Mouse (Mus musculus) neutrophil, adult 5-6 weeks (primary cell): ENCODE measurements around the gene Gm42420. TPM values are rescaled to one million over a fixed set of nuclear protein-coding genes. Genes with fewer than 3 reads are reported as not detected.

Source experiments
- total RNA-seq: library from RNA; stranded (forward); fragments of 200-1000 nt; gene quantifications from 2 replicates; pipeline ENCODE4 v1.2.3, GENCODE M21; 2017

The Gm42420 gene
- total RNA-seq, 1 experiment from 2014 or later = 0.81 TPM

Other genes starting within 250 kb of the Gm42420 start
- gene Slc37a3, start 208.1 kb upstream of the Gm42420 start, total RNA-seq = 28.6 and 29.4 TPM in 2 replicates
- 9.5 and 15.6 TPM in 2 replicates for gene Rab19, start 204.6 kb upstream of the Gm42420 start, total RNA-seq
- gene Mkrn1, start 165.3 kb upstream of the Gm42420 start, total RNA-seq = 246 and 268 TPM in 2 replicates
- gene Dennd2a, start 27.9 kb upstream of the Gm42420 start, total RNA-seq = 0.12 and 1.4 TPM in 2 replicates
- gene Adck2, start 11.9 kb upstream of the Gm42420 start, total RNA-seq = 13.6 and 13.8 TPM in 2 replicates
- gene Ndufb2, start 6.8 kb downstream of the Gm42420 start, total RNA-seq = 22.7 and 28.4 TPM in 2 replicates
- gene Braf, start 139.7 kb downstream of the Gm42420 start, total RNA-seq = 49.6 and 50.4 TPM in 2 replicates
- 15.2 and 19.4 TPM in 2 replicates for gene Mrps33, start 225.2 kb downstream of the Gm42420 start, total RNA-seq